Mouse (Mus musculus) forebrain, embryonic 10.5 days (tissue): ENCODE measurements around the gene Cdip1. TPM values are rescaled to one million over a fixed set of nuclear protein-coding genes. Genes with fewer than 3 reads are reported as not detected.

Experiments used
- DNase-seq: peaks from one replicate; pipeline ENCODE4 v3.0.0-alpha.2; 2017; ENCODE audit warnings: low spot score; ENCODE audit errors: extremely low spot score
- H3K27ac ChIP-seq: fragments of 300-500 bp; sonication (generic); 2 replicates; pipeline ENCODE4 v1.5.1; 2016; ENCODE audit warnings: mild to moderate bottlenecking
- H3K27me3 ChIP-seq: fragments of 300-500 bp; sonication (generic); 2 replicates; pipeline ENCODE4 v1.6.1; 2016; ENCODE audit warnings: mild to moderate bottlenecking; ENCODE audit not compliant: poor library complexity, severe bottlenecking
- H3K36me3 ChIP-seq: fragments of 300-500 bp; sonication (generic); replicated peaks from 2 replicates; pipeline ENCODE4 v1.6.1; 2016; ENCODE audit warnings: mild to moderate bottlenecking, moderate library complexity
- H3K4me1 ChIP-seq: fragments of 300-500 bp; sonication (generic); 2 replicates; pipeline ENCODE4 v1.6.1; 2016
- H3K4me3 ChIP-seq: fragments of 300-500 bp; sonication (generic); 2 replicates; pipeline ENCODE4 v1.5.1; 2016; ENCODE audit warnings: mild to moderate bottlenecking, moderate library complexity
- H3K9me3 ChIP-seq: fragments of 300-500 bp; sonication (generic); 2 replicates; pipeline ENCODE4 v1.6.1; 2016; ENCODE audit warnings: mild to moderate bottlenecking, moderate library complexity
- WGBS: fragments of 180-500 bp; shearing (Covaris S2); methylation state at CpG from one replicate; pipeline ENCODE4 v1.1.7; 2016; 5-methylcytosine and 5-hydroxymethylcytosine counted together
- polyA plus RNA-seq: library from polyadenylated mRNA; unstranded; fragments of >200 nt; fragmentation: Nextera tagmentation; extraction: Ambion mirVana; gene quantifications from 2 replicates; pipeline ENCODE4 v1.2.1, GENCODE M21; 2016

The Cdip1 gene
- polyA plus RNA-seq, 1 experiment from 2014 or later: 112 TPM

- no peaks in the 10 kb centered on the region for H3K9me3 ChIP-seq
- H3K4me1 ChIP-seq: peaks cover 41% of the 10 kb centered on the region
- no peak for DNase-seq
- no peaks in the 10 kb centered on the region for H3K27me3 ChIP-seq
- peak overlapping the region; percentile 80 for H3K4me3 ChIP-seq
- H3K36me3 ChIP-seq: peaks cover 11% of the 10 kb centered on the region
- under 1% methylated on average over 29 of the region's 29 CpGs for WGBS
- peak overlapping the region; percentile 99 for H3K27ac ChIP-seq
Observed at GRCm38 (mm10) chr16:4789311-4789768, 752 bp downstream of the Cdip1 start.

GRCm38 (mm10) chr16:4788176-4788575 lies 1.9 kb downstream of the Cdip1 start:
- Histone ChIP-seq H3K27me3 (no peaks in the 10 kb centered on the region), H3K4me1 (peaks cover 41% of the 10 kb centered on the region), H3K4me3 (peak overlapping the region; percentile 80; the same call in 1 of the 2 replicates), H3K36me3 (peaks cover 20% of the 10 kb centered on the region), H3K9me3 (no peaks in the 10 kb centered on the region), H3K27ac (no peak overlapping the region)
- no peak for DNase-seq

DNA sequence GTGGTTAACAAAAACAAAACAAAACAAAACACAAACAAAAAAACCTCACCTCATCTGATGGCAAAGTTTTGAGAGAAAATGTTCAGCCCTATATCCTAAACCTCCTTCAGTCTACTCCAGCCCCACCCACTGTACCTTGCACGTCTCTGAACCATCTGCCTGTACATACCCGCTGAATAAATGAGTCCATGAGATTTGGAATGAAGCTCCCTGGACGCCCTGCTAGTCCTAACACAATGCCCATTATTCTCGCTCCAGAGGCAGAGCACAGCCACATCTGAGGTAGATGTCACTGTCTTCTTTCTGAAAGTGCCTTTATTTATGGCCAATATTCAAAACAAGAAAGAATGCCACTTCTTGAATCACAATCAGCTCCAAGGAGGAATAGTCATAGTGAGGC lies 4.4 kb downstream of the Cdip1 start:
- no peak for DNase-seq
- peaks cover 41% of the 10 kb centered on the region for H3K4me1 ChIP-seq
- no peak overlapping the region for H3K4me3 ChIP-seq
- no peaks in the 10 kb centered on the region for H3K27me3 ChIP-seq
- no peak overlapping the region for H3K27ac ChIP-seq
- WGBS: 69% methylated on average over 4 of the region's 4 CpGs
- no peaks in the 10 kb centered on the region for H3K9me3 ChIP-seq
- peaks cover 36% of the 10 kb centered on the region for H3K36me3 ChIP-seq

DNA sequence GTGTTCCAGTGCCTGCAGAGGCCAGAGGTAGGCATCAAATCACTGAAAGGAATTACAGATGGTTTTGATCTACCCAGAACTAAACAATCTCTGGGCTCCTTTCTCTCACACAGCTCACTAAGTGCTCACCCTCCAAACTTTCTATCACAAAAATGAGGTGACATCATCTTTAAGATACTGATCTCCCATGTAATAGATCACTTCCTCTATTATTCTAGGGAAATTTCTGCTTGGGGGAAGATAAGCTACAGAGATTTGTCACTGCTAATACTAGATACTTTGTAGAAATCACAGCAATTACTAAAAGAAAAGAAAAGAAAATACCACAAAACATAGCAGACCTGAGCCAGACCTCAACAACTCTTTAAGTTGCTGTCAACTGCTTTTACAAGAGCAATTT lies 7.6 kb downstream of the Cdip1 start:
- Histone ChIP-seq H3K36me3 (peaks cover 58% of the 10 kb centered on the region), H3K27me3 (no peaks in the 10 kb centered on the region)
- no peak for DNase-seq

GRCm38 (mm10) chr16:4781524-4782196 lies 8.4 kb downstream of the Cdip1 start:
- no peak for DNase-seq
- no peaks in the 10 kb centered on the region for H3K9me3 ChIP-seq
- H3K36me3 ChIP-seq: peaks cover 63% of the 10 kb centered on the region
- H3K4me3 ChIP-seq: no peak overlapping the region
- H3K4me1 ChIP-seq: peaks cover 11% of the 10 kb centered on the region; the same call in 1 of the 2 replicates
- no peaks in the 10 kb centered on the region for H3K27me3 ChIP-seq
- 95% methylated on average over 5 of the region's 5 CpGs for WGBS
- H3K27ac ChIP-seq: no peak overlapping the region

More for the DNA sequence above, 7.6 kb downstream of the Cdip1 start:
- no peak overlapping the region for H3K27ac ChIP-seq
- no peaks in the 10 kb centered on the region for H3K9me3 ChIP-seq
- no peak overlapping the region for H3K4me3 ChIP-seq
- H3K4me1 ChIP-seq: peaks cover 17% of the 10 kb centered on the region

DNA sequence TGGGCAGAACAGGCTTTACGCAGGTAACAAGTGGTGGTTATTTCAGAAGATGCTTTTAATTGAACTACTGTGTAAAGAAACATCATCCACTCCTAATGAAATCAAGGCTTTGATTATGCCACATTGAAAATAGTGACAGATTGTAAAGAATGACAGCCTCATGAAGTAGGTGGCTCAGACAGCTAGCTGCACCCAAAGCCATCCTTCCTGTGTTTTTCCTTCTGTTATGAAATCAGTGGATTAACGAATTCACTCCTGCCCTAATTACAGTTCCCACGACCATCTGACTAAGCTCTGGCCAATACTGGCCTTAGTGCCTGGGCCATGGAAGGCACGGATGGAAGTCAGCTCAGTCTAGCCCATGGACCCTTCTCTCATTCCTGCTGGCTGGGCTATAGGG lies 11.2 kb downstream of the Cdip1 start:
- DNase-seq: no peak
- WGBS: 88% methylated on average over 4 of the region's 4 CpGs

DNA sequence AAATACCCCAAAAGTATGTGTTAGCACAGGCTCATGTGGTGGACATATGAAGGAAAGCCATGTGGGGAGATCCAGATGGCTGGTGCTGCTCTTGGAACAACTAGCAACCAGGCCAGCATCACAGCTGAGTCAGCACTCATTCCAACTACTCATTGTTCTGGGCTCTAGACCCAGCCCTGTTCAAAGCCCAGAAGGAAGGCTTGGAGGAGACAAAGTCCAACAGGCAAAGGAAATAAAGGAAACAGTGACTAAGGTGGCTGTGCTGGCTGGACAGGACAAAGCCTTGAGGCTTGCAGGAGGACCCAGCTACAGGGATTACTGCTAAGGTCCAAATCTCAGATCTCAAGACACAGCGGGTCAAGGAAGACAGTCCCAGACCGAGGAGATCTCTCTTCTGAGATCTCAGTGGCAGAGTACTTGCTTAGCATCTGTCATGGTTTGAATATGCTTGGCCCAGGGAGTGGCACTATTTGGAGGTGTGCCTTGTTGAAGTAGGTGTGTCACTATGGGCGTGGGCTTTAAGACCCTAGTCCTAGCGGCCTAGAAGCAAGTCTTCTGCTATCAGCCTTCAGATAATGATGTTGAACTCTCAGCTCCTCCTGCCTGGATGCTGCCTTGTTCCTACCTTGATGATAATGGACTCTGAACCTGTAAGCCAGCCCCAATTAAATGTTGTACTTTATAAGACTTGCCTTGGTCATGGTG lies 12.0 kb downstream of the Cdip1 start:
- no peak for DNase-seq
- no peak overlapping the region for H3K4me3 ChIP-seq
- H3K27ac ChIP-seq: no peak overlapping the region
- H3K4me1 ChIP-seq: no peaks in the 10 kb centered on the region
- 93% methylated on average over 4 of the region's 4 CpGs for WGBS
- H3K27me3 ChIP-seq: no peaks in the 10 kb centered on the region
- peaks cover 56% of the 10 kb centered on the region for H3K36me3 ChIP-seq
- no peaks in the 10 kb centered on the region for H3K9me3 ChIP-seq

More for the DNA sequence above, 11.2 kb downstream of the Cdip1 start:
- H3K36me3 ChIP-seq: peaks cover 56% of the 10 kb centered on the region
- H3K4me1 ChIP-seq: no peaks in the 10 kb centered on the region
- no peak overlapping the region for H3K4me3 ChIP-seq
- no peak overlapping the region for H3K27ac ChIP-seq
- no peaks in the 10 kb centered on the region for H3K9me3 ChIP-seq
- H3K27me3 ChIP-seq: no peaks in the 10 kb centered on the region

DNA sequence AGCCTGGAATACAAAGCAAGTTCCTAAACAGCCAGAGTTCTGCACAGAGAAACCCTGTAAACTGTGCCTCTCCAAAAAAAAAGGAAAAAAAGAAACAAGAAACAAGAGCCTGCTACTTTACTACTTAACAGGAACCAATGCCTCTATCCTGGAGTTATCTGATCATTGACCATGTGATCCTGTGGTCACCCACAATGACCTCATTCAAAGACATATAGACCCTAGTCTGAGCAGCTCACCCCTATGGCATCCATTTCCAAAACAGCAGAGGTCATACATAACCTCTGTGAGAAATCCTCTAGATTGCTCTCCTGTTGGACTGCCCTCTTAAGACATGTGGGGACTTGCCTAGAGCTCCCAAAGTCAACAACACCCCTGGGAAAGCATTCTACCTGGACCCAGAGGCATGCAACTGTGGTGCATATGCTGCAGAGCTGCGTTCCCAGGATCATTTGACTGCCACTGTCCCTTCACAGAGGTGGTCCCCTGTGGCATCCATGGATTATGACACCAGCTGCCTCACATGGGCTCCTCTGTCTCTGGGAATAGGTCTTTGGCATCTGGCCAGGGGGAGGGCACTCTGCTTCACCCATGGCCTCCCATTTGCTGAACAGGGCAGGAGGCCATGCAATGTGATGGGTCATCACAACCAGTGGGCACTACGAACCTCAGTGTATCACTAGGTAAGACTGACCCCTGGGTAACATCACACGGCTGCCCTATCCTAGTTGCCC lies 12.8 kb downstream of the Cdip1 start:
- 95% methylated on average over 3 of the region's 3 CpGs for WGBS
- Histone ChIP-seq H3K36me3 (peaks cover 58% of the 10 kb centered on the region), H3K4me3 (no peak overlapping the region), H3K4me1 (no peaks in the 10 kb centered on the region), H3K9me3 (no peaks in the 10 kb centered on the region), H3K27me3 (no peaks in the 10 kb centered on the region), H3K27ac (no peak overlapping the region)
- no peak for DNase-seq

DNA sequence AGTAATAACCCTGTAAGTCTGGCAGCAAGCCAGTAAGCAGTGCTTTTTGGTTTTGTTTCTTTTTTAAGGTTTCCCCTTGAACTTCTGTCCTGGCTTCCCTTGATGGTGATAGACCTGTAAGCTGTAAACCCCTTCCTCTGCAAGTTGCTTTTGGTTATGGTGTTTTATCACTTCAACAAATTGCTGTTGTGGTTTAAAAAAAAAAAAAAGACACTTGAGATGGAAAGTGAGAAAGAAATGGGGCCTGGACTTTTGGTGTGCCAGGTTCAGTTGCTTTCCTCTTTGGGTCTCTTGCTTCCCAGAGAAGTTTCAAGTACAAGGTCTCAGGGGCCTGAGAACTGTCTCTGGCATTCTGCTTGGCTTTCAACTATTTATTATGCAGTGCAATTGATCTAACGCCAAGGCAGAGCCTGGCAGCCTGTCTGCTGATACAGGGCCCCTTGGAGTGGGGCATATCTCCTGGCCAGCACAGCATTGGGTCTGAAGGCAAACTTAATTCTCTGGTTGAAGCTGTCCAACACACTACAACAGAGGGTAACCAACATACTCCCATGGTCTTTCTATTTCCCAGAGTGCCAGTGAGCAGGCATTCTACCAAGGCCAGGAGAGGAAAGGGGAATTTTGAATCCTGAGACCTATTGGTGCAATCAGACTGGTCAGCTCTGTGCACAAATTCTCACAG lies 16.7 kb downstream of the Cdip1 start:
- no peak for DNase-seq
- H3K4me1 ChIP-seq: no peaks in the 10 kb centered on the region
- H3K27me3 ChIP-seq: no peaks in the 10 kb centered on the region
- H3K9me3 ChIP-seq: no peaks in the 10 kb centered on the region
- no peak overlapping the region for H3K27ac ChIP-seq
- H3K4me3 ChIP-seq: no peak overlapping the region
- WGBS: 85% methylated on average over 1 of the region's 1 CpGs
- H3K36me3 ChIP-seq: peaks cover 55% of the 10 kb centered on the region

DNA sequence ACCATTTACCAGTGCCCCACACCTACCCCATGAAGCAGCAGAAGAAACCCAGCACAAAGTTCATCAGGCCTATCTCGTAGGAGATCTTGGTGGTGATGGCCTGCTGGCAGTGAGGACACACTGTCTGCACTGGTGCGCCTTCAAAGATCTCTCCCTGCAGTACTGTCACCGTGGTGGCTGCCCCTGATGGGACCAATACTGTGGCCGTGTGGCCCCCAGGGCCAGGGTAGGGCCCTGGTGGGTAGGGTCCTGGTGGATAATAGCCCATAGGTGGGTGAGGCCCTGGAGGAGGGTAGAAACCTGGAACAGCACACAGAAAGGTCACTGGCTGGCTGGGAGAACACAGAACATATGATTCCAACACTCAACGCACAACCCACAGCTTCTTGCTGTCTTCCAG lies 21.4 kb downstream of the Cdip1 start:
- no peak overlapping the region for H3K27ac ChIP-seq
- H3K36me3 ChIP-seq: peaks cover 81% of the 10 kb centered on the region
- H3K27me3 ChIP-seq: no peaks in the 10 kb centered on the region
- H3K4me1 ChIP-seq: no peaks in the 10 kb centered on the region
- H3K4me3 ChIP-seq: no peak overlapping the region
- no peaks in the 10 kb centered on the region for H3K9me3 ChIP-seq
- DNase-seq: no peak
- 91% methylated on average over 5 of the region's 5 CpGs for WGBS

- Histone ChIP-seq H3K27me3 (no peaks in the 10 kb centered on the region), H3K36me3 (peaks cover 79% of the 10 kb centered on the region)
- 90% methylated on average over 6 of the region's 6 CpGs for WGBS
Observed at GRCm38 (mm10) chr16:4767012-4767790, 22.9 kb downstream of the Cdip1 start.

DNA sequence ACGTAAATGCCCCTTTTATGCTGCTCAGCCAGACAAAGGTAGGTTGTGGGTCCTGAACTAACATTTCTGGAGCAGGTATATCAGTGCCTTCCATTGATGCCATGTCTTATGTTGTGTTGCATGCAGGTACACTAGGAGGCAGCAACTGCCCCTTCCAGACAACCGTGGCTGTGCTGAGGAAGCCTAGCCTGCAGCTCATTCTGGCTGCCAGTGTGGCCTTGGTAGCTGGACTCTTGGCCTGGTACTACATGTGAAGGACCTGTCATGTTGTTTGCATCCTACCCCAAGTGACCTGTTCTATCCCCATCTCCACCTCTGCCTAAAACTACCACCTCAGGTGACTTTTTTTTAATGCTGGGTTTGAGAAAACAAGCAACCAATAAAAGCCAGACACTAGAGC lies 24.2 kb downstream of the Cdip1 start:
- WGBS: 87% methylated on average over 2 of the region's 2 CpGs
- no peak for DNase-seq
- H3K27ac ChIP-seq: no peak overlapping the region
- no peaks in the 10 kb centered on the region for H3K4me1 ChIP-seq
- H3K9me3 ChIP-seq: no peaks in the 10 kb centered on the region
- peaks cover 78% of the 10 kb centered on the region for H3K36me3 ChIP-seq
- H3K27me3 ChIP-seq: no peaks in the 10 kb centered on the region
- H3K4me3 ChIP-seq: no peak overlapping the region

More at GRCm38 (mm10) chr16:4767012-4767790, 22.9 kb downstream of the Cdip1 start:
- Histone ChIP-seq H3K4me1 (no peaks in the 10 kb centered on the region), H3K9me3 (no peaks in the 10 kb centered on the region), H3K27ac (no peak overlapping the region), H3K4me3 (no peak overlapping the region)
- DNase-seq: no peak
